Mouse (Mus musculus) kidney, adult 9 months (tissue): ENCODE results near the gene Tsga8.

Experiments used
- DNase-seq: peaks from one replicate; pipeline ENCODE4 v3.0.0; 2022

Gene Tsga8

GRCm38 (mm10) chrX:83487598-83487997 lies at the start of gene Tsga8:
Gene Tsga8, minus strand, starts transcription at chrX:83487924.
- no peak for DNase-seq
